Mouse (Mus musculus) CH12.LX (cell line): ENCODE results near the gene P3h2.

Source experiments
- CTCF ChIP-seq, 2 experiments: IDR thresholded peaks in 1 of 2; conservative IDR thresholded peaks in 1 of 2; 2 replicates each; pipeline ENCODE4 v1.5.1; 2011 to 2012; ENCODE audit warnings: low read depth in 2 of 2, low read length in 2 of 2, improper control_type of control experiment in 1 of 2, inconsistent platforms in 1 of 2, mild to moderate bottlenecking in 1 of 2, moderate library complexity in 1 of 2
- MAFK ChIP-seq: IDR thresholded peaks from 2 replicates; pipeline ENCODE4 v1.6.1; 2011; ENCODE audit warnings: low read length, improper control_type of control experiment; ENCODE audit not compliant: insufficient replicate concordance
- MAZ ChIP-seq: IDR thresholded peaks from 2 replicates; pipeline ENCODE4 v1.6.1; 2012; ENCODE audit warnings: low read depth, mild to moderate bottlenecking, inconsistent platforms, low read length, improper control_type of control experiment, moderate library complexity
- MEF2A ChIP-seq: IDR thresholded peaks from 2 replicates; pipeline ENCODE4 v1.6.1; 2014; ENCODE audit warnings: low read depth, mild to moderate bottlenecking, inconsistent platforms, low read length, improper control_type of control experiment, borderline replicate concordance
- NRF1 ChIP-seq: IDR thresholded peaks from 2 replicates; pipeline ENCODE4 v1.6.1; 2014; ENCODE audit warnings: low read depth, mild to moderate bottlenecking, inconsistent platforms, low read length, improper control_type of control experiment, moderate library complexity
- POLR2A ChIP-seq: IDR thresholded peaks from 2 replicates; pipeline ENCODE4 v1.6.1; 2011; ENCODE audit warnings: low read depth, mild to moderate bottlenecking, improper control_type of control experiment, low read length
- POLR2AphosphoS2 ChIP-seq: IDR thresholded peaks from 2 replicates; pipeline ENCODE4 v1.6.1; 2011; ENCODE audit warnings: low read depth, low read length, improper control_type of control experiment
- SIN3A ChIP-seq: IDR thresholded peaks from 2 replicates; pipeline ENCODE4 v1.6.1; 2012; ENCODE audit warnings: low read length, improper control_type of control experiment, inconsistent platforms
- TCF12 ChIP-seq: IDR thresholded peaks from 2 replicates; pipeline ENCODE4 v1.6.1; 2014; ENCODE audit warnings: low read depth, mild to moderate bottlenecking, inconsistent platforms, low read length, improper control_type of control experiment

DNA sequence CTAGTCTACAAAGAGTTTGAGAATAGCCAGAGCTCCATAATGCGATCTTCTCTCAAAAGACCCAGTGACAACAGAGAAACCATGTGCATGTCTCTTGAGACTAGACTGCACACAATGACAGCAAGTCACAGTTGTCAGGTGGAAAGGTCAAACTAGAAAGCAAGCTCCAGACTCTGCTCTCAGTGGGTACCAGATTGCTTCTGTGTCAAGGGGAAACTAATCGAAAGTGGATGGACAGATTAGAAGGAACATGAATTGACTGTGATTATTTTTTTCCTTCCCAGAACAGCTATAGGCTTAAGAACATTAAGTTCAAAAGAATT lies 27.5 kb downstream of the P3h2 start:
- TF ChIP-seq TCF12 (no peak), CTCF (conservative IDR thresholded peaks at IDR 0.05 in 1 of 2, IDR thresholded peaks at IDR 0.05 in 1 of 2; ENCODE audit: low read depth in 2 of 2, low read length in 2 of 2) (no peak), POLR2A (no peak), MEF2A (no peak), SIN3A (no peak), POLR2AphosphoS2 (no peak), MAZ (no peak), MAFK (no peak), NRF1 (no peak)
